Mouse (Mus musculus): Measurements from ENCODE around the gene Brs3.

Gene Brs3

DNA sequence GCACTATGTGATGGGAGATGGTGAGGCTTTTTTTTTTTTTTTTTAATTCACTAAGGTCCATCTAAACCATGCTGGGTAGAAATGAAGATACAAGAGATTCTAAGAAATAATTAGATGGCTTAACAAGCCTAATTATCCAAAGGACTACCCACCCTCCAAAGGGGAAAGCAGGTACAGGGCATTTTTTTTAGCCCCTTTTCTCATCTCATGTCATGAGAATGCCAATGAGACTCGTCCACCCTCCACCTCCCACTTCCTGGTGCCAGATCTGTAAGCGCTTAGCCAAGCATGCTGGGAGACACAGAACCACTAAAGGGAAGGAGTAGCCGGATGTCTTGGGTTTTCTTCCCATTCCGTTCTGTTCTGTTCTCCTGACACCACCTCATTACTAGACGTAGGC lies at the start of gene Brs3:
Brs3 (plus strand) TSS at position 301 of the 400 bp plus-strand sequence.
- no peak for DNase-seq (ENCODE audit: low read depth, low spot score)

DNA sequence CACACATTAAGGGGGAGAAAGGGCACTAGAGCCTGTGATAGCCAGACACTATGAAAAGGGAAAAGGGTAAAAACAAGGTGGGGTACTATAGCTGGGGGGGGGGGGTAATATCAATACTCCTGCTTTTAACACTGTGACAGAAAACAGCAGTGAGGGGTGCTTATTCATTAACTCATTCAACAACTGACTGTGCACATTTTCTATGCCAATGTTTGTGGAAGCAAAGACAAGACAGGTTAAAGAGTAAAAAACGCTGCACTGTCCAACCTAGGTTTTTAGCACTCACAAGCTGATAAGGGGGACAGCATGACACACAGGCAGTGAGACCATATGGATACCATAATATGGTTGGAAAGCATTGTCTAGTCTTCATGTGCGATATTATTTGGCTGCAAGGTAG lies 30.0 kb upstream of the Brs3 start:
- DNase-seq (ENCODE audit: low read depth, low spot score): no peak

DNA sequence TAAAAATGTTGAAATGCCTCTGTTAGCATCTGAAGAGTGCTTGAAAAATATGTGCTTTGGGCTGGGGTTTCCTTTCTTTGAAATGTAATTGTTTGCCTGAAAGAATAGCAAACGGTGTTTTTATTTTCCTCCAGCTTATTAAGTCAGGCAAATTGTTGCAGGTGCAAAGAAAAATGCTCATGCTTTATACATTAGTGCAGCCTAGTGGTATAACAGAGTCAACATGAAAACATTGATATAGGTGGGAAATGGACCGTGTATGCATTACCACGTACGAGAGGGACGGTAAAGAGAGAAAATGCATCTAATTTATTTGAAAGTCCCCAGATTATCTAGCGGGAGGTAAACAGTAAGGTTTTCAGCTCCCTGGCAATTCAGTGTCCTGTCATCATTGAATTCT lies 995 bp downstream of the Brs3 start:
- no peak for DNase-seq (ENCODE audit: low read depth, low spot score)

DNA sequence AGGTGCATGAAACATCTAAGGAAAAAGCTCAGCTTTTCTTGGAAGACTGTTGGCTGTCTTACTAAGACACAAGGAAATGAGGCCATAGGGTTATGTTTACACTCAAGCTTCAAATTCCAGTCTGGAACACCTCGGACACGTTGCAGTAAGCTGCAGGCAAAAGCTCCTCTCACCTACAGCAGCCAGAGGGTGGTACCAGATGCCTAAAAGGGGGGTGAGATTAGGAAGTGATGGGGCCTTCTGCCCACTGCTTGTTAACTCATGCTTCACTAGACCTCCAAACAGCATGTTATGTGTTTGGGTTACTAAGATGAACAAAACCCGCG lies 9.9 kb downstream of the Brs3 start:
- DNase-seq (ENCODE audit: low read depth, low spot score): no peak

DNA sequence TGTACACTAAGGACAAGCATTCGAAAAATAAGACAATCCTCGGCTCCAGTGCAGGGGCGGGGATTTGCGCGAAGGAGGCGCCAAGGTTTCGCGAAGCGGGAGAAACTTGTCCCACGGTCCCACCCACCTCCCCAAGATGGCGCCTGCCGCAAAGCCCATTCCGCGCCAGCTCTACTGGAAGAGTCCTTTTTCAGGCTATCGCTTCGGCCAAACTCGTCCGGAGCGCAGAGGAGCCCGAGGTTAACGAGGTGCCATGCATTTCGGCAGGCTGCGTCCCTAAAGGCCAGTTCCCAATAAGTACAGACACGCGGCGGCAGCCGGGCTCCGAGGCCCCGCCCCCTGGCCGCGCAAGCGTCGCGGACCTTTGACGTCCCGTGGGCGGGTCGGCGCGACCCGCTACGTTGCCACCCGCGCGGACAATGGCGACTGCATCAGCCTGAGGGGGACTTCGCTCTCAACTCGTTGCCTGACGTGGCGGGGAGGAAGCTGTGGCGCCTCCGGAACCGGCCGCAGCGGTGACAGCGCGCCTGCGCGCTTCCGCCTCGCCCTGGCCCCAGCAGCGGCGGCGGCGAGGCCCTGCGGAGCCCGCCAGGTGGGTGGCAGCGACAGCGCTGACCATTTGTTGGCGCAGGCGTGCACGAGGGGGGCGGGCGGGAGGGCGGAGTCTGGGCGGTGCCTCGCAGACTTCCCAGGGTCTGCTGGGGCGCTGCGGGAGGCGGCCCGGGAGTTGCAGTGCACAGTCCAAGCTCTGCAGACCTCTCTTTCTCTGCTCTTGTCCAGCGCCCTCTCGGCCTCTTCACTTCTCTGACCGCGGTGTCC lies 10.5 kb downstream of the Brs3 start, which contains the start of gene Htatsf1:
Htatsf1 (plus strand) TSS at position 410 of the 819 bp plus-strand sequence.
- DNase-seq (ENCODE audit: low read depth, low spot score): peak; percentile 66

DNA sequence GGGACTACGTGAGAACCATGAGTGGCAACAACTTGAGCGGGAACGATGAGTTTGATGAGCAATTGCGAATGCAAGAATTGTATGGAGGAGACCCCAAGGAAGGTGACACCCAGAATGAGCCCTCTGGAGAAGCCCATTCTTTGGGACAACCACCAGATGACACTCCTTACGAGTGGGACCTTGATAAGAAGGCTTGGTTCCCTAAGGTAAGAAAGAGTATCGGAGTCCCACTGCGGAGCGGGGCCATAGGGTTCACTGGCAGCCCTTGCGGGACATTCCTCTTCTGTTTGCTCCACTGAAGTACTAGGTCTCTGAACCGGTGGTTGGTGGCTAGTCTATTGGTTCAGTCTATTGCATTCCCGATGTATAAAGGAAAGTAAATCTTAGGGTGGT lies 11.1 kb downstream of the Brs3 start:
- DNase-seq (ENCODE audit: low read depth, low spot score): no peak

DNA sequence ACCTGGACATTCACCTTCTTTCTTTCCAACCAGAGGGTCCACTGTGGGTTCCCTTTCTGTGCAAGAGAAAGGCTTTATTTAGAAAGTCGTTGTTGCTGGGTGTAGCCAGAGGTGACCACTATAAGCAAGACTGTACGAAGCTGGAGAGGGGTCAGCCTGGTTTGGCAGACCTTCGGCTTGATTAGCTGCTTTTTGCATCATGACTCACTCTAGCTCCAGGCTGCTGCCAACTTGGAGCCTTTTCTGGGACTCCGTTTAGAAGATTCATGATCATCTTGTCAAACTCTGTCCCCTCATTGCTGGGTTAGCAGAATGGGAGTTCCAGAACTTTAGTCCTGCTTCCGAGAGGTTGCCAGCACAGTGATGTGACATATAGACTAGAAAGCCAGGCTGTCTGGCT lies 38.6 kb downstream of the Brs3 start:
- DNase-seq (ENCODE audit: low read depth, low spot score): no peak

DNA sequence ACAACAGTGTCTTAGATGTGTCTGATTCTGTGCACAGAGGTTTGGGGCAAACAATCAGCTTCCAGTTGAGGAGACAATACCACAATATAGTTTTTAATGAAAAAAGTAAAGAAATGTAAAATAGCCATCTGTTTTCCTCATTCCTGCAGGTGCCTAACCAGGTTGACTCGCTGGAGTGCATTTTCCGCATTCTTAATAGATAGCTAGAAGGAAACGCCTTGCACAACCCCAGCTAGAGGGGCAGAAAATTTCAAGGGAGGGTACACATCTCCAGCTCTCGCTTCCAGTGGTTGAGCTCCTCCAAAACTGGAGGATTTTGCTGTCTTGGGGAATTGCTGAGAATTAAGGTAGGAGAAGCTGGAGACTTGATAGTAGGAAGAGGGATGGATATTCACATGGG lies 44.9 kb downstream of the Brs3 start, which contains the start of gene Vgll1:
Vgll1 (plus strand) TSS at position 301 of the 400 bp plus-strand sequence.
- no peak for DNase-seq (ENCODE audit: low read depth, low spot score)

All from brain, embryonic 18.5 days (tissue).